Mouse (Mus musculus): ENCODE results near the gene Mrps5. TPM values are rescaled to one million over a fixed set of nuclear protein-coding genes. Genes with fewer than 3 reads are reported as not detected.

Mrps5 gene
- total RNA-seq, 2 experiments from 2014 or later, result 89.6 to 96.3 TPM

Other genes starting within 250 kb of the Mrps5 start
- gene Astl, start 248.6 kb upstream of the Mrps5 start, total RNA-seq (2021), result under 1 TPM in 1 of 2 experiments, not detected in 1; 0.16 TPM
- 1 to 10 TPM; 1.4 to 1.8 TPM for gene Adra2b, start 224.0 kb upstream of the Mrps5 start, total RNA-seq (2021)
- gene Gpat2, start 162.0 kb upstream of the Mrps5 start, total RNA-seq (2021), result under 1 TPM; 0.09 TPM
- 10 to 100 TPM; 10.1 to 12.4 TPM for gene Fahd2a, start 142.7 kb upstream of the Mrps5 start, total RNA-seq (2021)
- under 1 TPM; 0.49 to 0.59 TPM for gene Kcnip3, start 65.1 kb upstream of the Mrps5 start, total RNA-seq (2021)
- not detected for gene Prom2, start 45.8 kb upstream of the Mrps5 start, total RNA-seq (2021)
- 1 to 10 TPM; 1.7 to 2.4 TPM for gene Zfp661, start 128 bp upstream of the Mrps5 start, total RNA-seq (2021)
- gene Mal, start 69.5 kb downstream of the Mrps5 start, total RNA-seq (2021), result 10 to 100 TPM; 14.7 to 24.5 TPM
- 1 to 10 TPM; 6.3 to 7.2 TPM for gene Mall, start 142.7 kb downstream of the Mrps5 start, total RNA-seq (2021)
- 10 to 100 TPM; 12.9 to 14.1 TPM for gene Nphp1, start 201.7 kb downstream of the Mrps5 start, total RNA-seq (2021)
- 10 to 100 TPM; 64.1 to 80.2 TPM for gene Mtln, start 205.3 kb downstream of the Mrps5 start, total RNA-seq (2021)
- 1 to 10 TPM; 3.7 to 5.1 TPM for gene Bub1, start 244.6 kb downstream of the Mrps5 start, total RNA-seq (2021)

All from gastrocnemius, postnatal 10 days (tissue).